Mouse (Mus musculus) hindbrain, postnatal 0 days (tissue): ENCODE results near the gene Aasdh. TPM values are rescaled to one million over a fixed set of nuclear protein-coding genes. Genes with fewer than 3 reads are reported as not detected.

ENCODE experiments used
- ATAC-seq: fragments of 200-750 bp; cut with Nextera tagmentation; 2 replicates; pipeline ENCODE4 v1.8.0; 2017; ENCODE audit warnings: mild to moderate bottlenecking, moderate TSS enrichment, moderate library complexity
- DNase-seq: peaks from one replicate; pipeline ENCODE4 v3.0.0-alpha.2; 2015; ENCODE audit warnings: low spot score
- H3K27ac ChIP-seq: fragments of 300-500 bp; sonication (generic); 2 replicates; pipeline ENCODE4 v1.5.1; 2014; ENCODE audit warnings: mild to moderate bottlenecking
- H3K27me3 ChIP-seq: fragments of 300-500 bp; sonication (generic); 2 replicates; pipeline ENCODE4 v1.6.1; 2014; ENCODE audit warnings: low read length, mixed read lengths; ENCODE audit not compliant: insufficient read depth
- H3K36me3 ChIP-seq: fragments of 300-500 bp; sonication (generic); 2 replicates; pipeline ENCODE4 v1.6.1; 2014; ENCODE audit warnings: low read length, mixed read lengths; ENCODE audit not compliant: insufficient read depth
- H3K4me1 ChIP-seq: fragments of 300-500 bp; sonication (generic); 2 replicates; pipeline ENCODE4 v1.6.1; 2014; ENCODE audit warnings: antibody characterized with exemption, low read length, mixed read lengths; ENCODE audit not compliant: insufficient read depth
- H3K4me2 ChIP-seq: fragments of 300-500 bp; sonication (generic); 2 replicates; pipeline ENCODE4 v1.6.1; 2014; ENCODE audit warnings: low read depth, mild to moderate bottlenecking, low read length, moderate library complexity, mixed read lengths
- H3K4me3 ChIP-seq: fragments of 300-500 bp; sonication (generic); 2 replicates; pipeline ENCODE4 v1.5.1; 2014; ENCODE audit warnings: low read length
- H3K9ac ChIP-seq: fragments of 300-500 bp; sonication (generic); replicated peaks from 2 replicates; pipeline ENCODE4 v1.6.1; 2014; ENCODE audit warnings: mild to moderate bottlenecking, low read length, moderate library complexity, mixed read lengths
- H3K9me3 ChIP-seq: fragments of 300-500 bp; sonication (generic); 2 replicates; pipeline ENCODE4 v1.6.1; 2016; ENCODE audit warnings: low read length, mixed read lengths
- CTCF ChIP-seq: IDR thresholded peaks from 2 replicates; pipeline ENCODE4 v1.5.1; 2016; ENCODE audit warnings: antibody characterized with exemption, control low read depth, low read depth
- WGBS: fragments of 180-500 bp; shearing (Covaris S2); extraction: QIAGEN DNeasy Blood & Tissue Kit; methylation state at CpG from one replicate; pipeline ENCODE4 v1.1.7; 2014; 5-methylcytosine and 5-hydroxymethylcytosine counted together
- polyA plus RNA-seq: library from polyadenylated mRNA; unstranded; fragments of >200 nt; fragmentation: Nextera tagmentation; extraction: Ambion mirVana; gene quantifications from 2 replicates; pipeline ENCODE4 v1.2.1, GENCODE M21; 2015
- total RNA-seq: library from RNA; depleted of rRNA; stranded (reverse); fragments of >200 nt; gene quantifications from 2 replicates; pipeline ENCODE4 v1.2.3, GENCODE M21; 2014

The Aasdh gene
- total and polyA plus RNA-seq, 2 experiments from 2014 or later = 9.9 to 10.2 TPM

DNA sequence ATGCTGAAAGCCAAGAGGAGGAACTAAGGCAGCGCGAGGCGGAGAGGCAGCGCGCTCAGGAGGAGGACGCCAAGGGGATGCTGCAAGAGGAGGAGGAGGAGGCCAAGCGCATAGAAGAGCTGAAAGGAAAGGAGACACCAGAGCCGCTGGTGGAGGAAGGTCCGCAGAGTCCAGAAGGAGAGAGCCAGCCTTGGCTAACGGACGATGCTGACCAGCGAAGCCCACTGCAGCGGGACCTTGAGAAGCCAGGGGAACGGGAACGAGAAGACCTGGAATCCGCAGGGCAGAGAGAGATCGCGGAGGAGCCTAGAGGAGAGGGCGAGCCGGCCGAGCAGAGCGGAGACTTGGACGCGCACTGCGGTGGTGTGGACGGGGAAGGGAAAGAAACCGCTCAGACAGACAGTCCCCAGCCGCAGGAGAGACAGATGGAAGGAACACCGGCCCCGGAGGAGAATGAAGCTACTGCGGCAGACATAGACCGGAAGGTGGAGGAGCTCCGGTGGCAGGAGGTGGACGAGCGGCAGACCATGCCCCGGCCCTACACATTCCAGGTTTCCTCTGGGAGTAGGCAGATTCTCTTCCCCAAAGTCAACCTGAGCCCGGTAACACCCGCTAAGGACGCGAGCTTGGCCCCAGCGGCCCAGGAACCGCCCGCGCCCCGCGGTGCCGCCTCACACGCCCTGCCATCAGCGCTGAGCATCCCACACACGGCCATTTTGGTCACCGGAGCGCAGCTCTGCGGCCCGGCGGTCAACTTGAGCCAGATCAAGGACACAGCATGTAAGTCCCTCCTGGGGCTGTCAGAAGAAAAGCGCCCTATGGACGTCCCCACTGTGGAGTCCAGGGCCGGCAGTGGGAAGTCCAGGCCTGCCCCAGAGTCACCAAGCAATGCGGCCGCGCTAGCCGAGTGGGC, 48.0 kb downstream of the Aasdh start:
- no peak for TF ChIP-seq CTCF
- Histone ChIP-seq H3K4me2 (peak overlapping the region; percentile 29), H3K4me3 (peak overlapping the region; percentile 23), H3K9me3 (no peaks in the 10 kb centered on the region), H3K9ac (peak overlapping the region; percentile 24; the same call in 1 of the 2 replicates), H3K4me1 (no peaks in the 10 kb centered on the region), H3K36me3 (no peaks in the 10 kb centered on the region), H3K27ac (no peak overlapping the region), H3K27me3 (no peaks in the 10 kb centered on the region)
- DNase-seq = no peak
- ATAC-seq = no peak
- WGBS = 38% methylated on average over 62 of the region's 62 CpGs

DNA sequence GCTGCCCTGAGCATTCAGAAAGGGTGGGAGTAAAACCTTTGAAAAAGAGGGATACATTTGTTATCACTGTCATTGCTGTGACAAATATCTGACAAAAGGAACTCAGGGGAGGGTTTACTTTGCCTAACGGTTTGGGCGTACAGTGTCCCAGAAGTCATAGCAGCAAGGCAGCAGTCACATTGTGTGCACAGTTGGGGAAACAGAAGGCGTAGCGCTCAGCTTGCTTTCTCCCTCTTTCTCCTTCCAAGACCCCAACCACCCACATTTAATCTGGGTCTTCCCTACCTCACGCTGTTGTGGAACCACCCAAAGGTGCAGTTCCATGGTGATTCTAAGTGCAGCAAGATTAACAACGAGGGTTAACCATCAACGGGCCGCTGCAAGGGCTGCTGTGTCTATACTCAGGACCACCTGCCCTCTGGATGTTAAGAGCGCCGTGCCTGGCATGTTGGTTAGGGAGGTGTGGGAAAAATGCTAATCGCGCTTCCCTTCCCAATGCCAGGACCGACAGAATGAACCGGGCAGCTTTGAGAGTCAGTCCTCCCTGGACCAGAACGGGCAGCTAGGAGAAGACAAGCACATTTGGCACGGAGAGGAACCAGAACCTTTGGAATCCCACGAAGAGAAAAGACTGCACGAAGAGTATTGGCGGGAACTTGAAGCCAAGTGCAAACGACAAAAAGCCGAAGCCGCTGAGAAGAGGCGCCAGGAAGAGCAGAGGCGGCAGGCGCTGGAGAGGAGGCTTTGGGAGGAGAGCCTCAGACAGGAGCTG, 49.3 kb downstream of the Aasdh start:
- WGBS = 33% methylated on average over 25 of the region's 25 CpGs
- DNase-seq (peak; percentile 55), ATAC-seq (peak; percentile 60)
- no peak overlapping the region for H3K4me3 ChIP-seq
- no peaks in the 10 kb centered on the region for H3K27me3 ChIP-seq
- H3K9me3 ChIP-seq = no peaks in the 10 kb centered on the region
- no peak for TF ChIP-seq CTCF
- H3K4me2 ChIP-seq = peak overlapping the region; percentile 29; the same call in 1 of the 2 replicates
- H3K27ac ChIP-seq = 0 out of 2 replicates have a peak overlapping the region, but pooled peaks have one; percentile 37
- H3K9ac ChIP-seq = no peak overlapping the region
- no peaks in the 10 kb centered on the region for H3K36me3 ChIP-seq
- no peaks in the 10 kb centered on the region for H3K4me1 ChIP-seq

DNA sequence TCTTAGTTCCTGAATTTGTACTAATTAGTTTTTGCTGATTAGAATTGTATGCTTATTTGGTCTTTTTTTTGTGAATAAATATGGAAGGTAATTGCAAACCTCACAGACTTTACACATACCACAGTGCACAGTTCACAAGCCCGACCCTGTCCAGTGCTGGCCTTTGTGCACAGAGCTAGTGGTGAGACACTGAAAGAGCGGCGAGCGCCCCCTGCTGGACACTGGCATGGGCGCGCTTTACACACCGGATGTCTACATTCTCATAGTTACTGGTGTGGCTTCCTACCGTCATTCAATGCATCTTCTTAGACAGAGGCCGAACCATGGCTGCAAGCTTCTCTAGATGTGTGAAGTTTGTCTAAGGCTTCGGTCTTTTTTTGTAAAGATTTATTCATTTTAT, 51.8 kb downstream of the Aasdh start:
- H3K4me3 ChIP-seq = no peak overlapping the region

DNA sequence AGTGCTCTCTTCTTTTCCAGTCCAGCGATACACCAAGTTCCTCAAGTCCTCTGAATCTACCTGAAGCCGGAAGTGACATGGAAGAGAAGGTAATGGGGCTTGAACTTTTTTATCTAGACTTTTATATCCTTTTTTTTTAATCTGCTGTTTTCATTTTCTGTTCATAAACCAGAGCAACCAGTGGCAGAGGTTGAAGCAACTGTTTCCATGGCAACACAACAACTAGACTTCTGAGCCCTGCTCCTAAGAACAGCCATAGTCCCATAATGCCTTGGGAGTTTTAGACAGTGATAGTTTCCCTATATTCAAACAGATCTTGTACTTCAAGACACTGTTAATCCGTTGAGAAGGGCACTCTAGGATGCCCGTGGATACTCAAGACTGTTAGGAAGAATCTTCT, 54.0 kb downstream of the Aasdh start:
- no peak for DNase-seq
- Histone ChIP-seq H3K4me1 (no peaks in the 10 kb centered on the region), H3K9ac (no peak overlapping the region), H3K27me3 (no peaks in the 10 kb centered on the region), H3K27ac (no peak overlapping the region), H3K4me2 (no peak overlapping the region), H3K36me3 (no peaks in the 10 kb centered on the region), H3K4me3 (no peak overlapping the region), H3K9me3 (no peaks in the 10 kb centered on the region)
- 78% methylated on average over 4 of the region's 4 CpGs for WGBS
- no peak for ATAC-seq
- TF ChIP-seq CTCF = no peak

More for the DNA sequence above, 51.8 kb downstream of the Aasdh start:
- H3K9ac ChIP-seq = no peak overlapping the region
- no peaks in the 10 kb centered on the region for H3K4me1 ChIP-seq
- no peaks in the 10 kb centered on the region for H3K27me3 ChIP-seq
- no peaks in the 10 kb centered on the region for H3K9me3 ChIP-seq
- no peak overlapping the region for H3K27ac ChIP-seq
- peak; percentile 92 for DNase-seq
- ATAC-seq = peak; percentile 87
- TF ChIP-seq CTCF = peak; percentile 99
- H3K36me3 ChIP-seq = no peaks in the 10 kb centered on the region
- WGBS = 11% methylated on average over 10 of the region's 10 CpGs
- no peak overlapping the region for H3K4me2 ChIP-seq

DNA sequence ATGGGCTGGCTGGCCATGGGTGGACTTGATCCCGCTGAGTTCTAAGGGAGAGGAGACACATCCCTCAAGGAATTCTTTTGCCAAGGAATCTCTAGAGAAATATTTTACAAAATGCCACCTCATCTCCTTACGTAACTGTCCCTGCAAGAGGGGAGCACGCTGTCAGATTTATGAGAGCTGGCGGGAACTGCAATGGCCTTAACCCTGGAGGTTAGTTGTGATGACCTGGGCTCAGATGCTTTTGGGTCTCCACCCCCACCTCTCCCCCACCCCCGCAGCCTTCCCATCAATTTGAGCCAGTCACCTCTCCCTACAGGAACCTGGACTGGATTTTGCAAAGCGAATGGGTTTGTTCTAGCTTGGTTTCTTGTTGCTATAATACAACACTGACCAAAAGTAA, 58.2 kb downstream of the Aasdh start:
- no peaks in the 10 kb centered on the region for H3K9me3 ChIP-seq
- TF ChIP-seq CTCF = no peak
- 93% methylated on average over 6 of the region's 6 CpGs for WGBS

DNA sequence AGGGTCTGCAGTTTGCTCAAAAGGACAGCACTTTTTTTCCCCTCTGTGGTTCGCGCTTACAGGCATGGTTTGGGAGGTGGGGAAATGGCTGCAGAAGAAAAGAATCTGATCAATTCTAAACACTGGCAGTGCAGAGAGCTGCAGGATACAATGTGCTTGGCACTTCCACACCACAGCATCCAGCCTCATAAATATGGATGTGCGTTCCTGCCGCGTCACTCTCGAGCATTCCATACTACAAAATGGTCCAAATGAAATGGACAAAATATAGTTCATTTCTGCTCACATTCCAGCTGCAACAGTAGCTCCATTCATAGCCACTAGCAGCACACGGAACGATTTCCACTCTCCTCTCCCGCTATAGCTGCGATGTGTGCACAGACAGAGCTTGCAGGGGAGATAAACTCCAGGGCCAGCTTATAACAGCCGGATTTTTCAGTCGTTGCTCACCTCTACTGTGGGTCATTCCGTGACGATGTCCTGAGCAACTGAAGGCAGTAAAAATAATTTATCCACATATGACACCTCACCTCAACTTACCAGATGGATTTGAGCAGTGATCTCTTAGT, 60.6 kb downstream of the Aasdh start:
- Histone ChIP-seq H3K4me1 (peaks cover 8% of the 10 kb centered on the region; the same call in 1 of the 2 replicates), H3K4me3 (no peak overlapping the region), H3K36me3 (no peaks in the 10 kb centered on the region), H3K27ac (peak overlapping the region; percentile 48; the same call in 1 of the 2 replicates), H3K4me2 (0 out of 2 replicates have a peak overlapping the region, but pooled peaks have one; percentile 13), H3K27me3 (no peaks in the 10 kb centered on the region), H3K9me3 (no peaks in the 10 kb centered on the region), H3K9ac (no peak overlapping the region)
- DNase-seq (peak; percentile 50), ATAC-seq (peak; percentile 53; the same call in 1 of the 2 replicates)
- whole genome bisulfite sequencing = 39% methylated on average over 14 of the region's 14 CpGs
- no peak for TF ChIP-seq CTCF

More for the DNA sequence above, 58.2 kb downstream of the Aasdh start:
- Histone ChIP-seq H3K27me3 (no peaks in the 10 kb centered on the region), H3K9ac (no peak overlapping the region), H3K4me1 (peaks cover 8% of the 10 kb centered on the region; the same call in 1 of the 2 replicates), H3K36me3 (no peaks in the 10 kb centered on the region), H3K4me3 (no peak overlapping the region), H3K27ac (no peak overlapping the region), H3K4me2 (no peak overlapping the region)
- ATAC-seq = no peak
- no peak for DNase-seq
